Mouse (Mus musculus): ENCODE results near the gene Cd2.

DNA sequence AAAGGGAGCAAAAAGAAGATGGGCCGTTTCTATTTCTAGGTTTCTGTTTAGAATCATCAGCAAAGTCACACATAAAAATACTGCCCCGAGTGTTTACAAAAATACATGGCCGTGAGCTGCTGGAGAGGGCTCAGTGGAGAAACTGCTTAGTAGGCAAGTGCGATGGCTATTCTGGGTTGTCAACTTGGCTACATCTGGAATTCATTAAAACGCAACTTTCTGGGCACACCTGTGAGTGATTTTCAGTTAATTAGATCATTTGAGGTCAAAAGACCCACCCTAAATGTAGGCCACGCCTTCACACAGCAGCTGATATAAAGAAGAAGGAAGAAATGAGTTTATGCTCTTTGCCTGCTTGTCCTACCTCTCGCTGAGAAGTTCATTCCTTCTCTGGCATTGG is 40.9 kb upstream of the Cd2 start:
- no peak for TF ChIP-seq CTCF (IDR thresholded peaks at IDR 0.05; ENCODE audit: borderline replicate concordance, insufficient read depth, low read length)
- no peak for TF ChIP-seq POLR2A (IDR thresholded peaks at IDR 0.05; ENCODE audit: low read depth, low read length)

All from embryonic fibroblast, embryonic 13.5 days (primary cell).